Mouse (Mus musculus): ENCODE data around the gene Rtf2.

The Rtf2 gene

GRCm38 (mm10) chr2:172440640-172441005 lies 267 bp downstream of the Rtf2 start:
- DNase-seq (ENCODE audit: low spot score) = no peak

GRCm38 (mm10) chr2:172441176-172441575 lies 820 bp downstream of the Rtf2 start:
- peak; percentile 30 for DNase-seq (ENCODE audit: low spot score)

GRCm38 (mm10) chr2:172445617-172446016 lies 5.3 kb downstream of the Rtf2 start:
- no peak for DNase-seq (ENCODE audit: low spot score)

- no peak for DNase-seq (ENCODE audit: low spot score)
Measured at GRCm38 (mm10) chr2:172447317-172447716, 7.0 kb downstream of the Rtf2 start.

- no peak for DNase-seq (ENCODE audit: low spot score)
Measured at GRCm38 (mm10) chr2:172448329-172448728, 8.0 kb downstream of the Rtf2 start.

GRCm38 (mm10) chr2:172450640-172451039 lies 10.3 kb downstream of the Rtf2 start:
- DNase-seq (ENCODE audit: low spot score) = no peak

- no peak for DNase-seq (ENCODE audit: low spot score)
Measured at GRCm38 (mm10) chr2:172452031-172452430, 11.7 kb downstream of the Rtf2 start.

GRCm38 (mm10) chr2:172452458-172452857 lies 12.1 kb downstream of the Rtf2 start:
- DNase-seq (ENCODE audit: low spot score) = no peak

- DNase-seq (ENCODE audit: low spot score) = no peak
Measured at GRCm38 (mm10) chr2:172458496-172458895, 18.1 kb downstream of the Rtf2 start, which contains the start of gene Gcnt7. Gcnt7 (minus strand) TSS chr2:172458596.

- DNase-seq (ENCODE audit: low spot score) = no peak
Measured at GRCm38 (mm10) chr2:172460647-172461046, 20.3 kb downstream of the Rtf2 start.

- no peak for DNase-seq (ENCODE audit: low spot score)
Measured at GRCm38 (mm10) chr2:172462813-172463212, 22.5 kb downstream of the Rtf2 start.

GRCm38 (mm10) chr2:172466427-172467132 lies 26.2 kb downstream of the Rtf2 start:
- no peak for DNase-seq (ENCODE audit: low spot score)

GRCm38 (mm10) chr2:172467206-172467605 lies 26.9 kb downstream of the Rtf2 start:
- DNase-seq (ENCODE audit: low spot score) = no peak

- no peak for DNase-seq (ENCODE audit: low spot score)
Measured at GRCm38 (mm10) chr2:172468346-172468819, 28.0 kb downstream of the Rtf2 start.

GRCm38 (mm10) chr2:172472318-172472717 lies 32.0 kb downstream of the Rtf2 start, which contains the start of gene Fam209:
Fam209 (plus strand) TSS chr2:172472520.
- no peak for DNase-seq (ENCODE audit: low spot score)

- no peak for DNase-seq (ENCODE audit: low spot score)
Measured at GRCm38 (mm10) chr2:172473591-172473990, 33.2 kb downstream of the Rtf2 start.

GRCm38 (mm10) chr2:172474970-172475369 lies 34.6 kb downstream of the Rtf2 start:
- no peak for DNase-seq (ENCODE audit: low spot score)

- peak; percentile 46 for DNase-seq (ENCODE audit: low spot score)
Measured at GRCm38 (mm10) chr2:172476707-172477260, 36.4 kb downstream of the Rtf2 start.

GRCm38 (mm10) chr2:172477350-172477749 lies 37.0 kb downstream of the Rtf2 start:
- no peak for DNase-seq (ENCODE audit: low spot score)

GRCm38 (mm10) chr2:172477860-172478259 lies 37.5 kb downstream of the Rtf2 start:
- peak; percentile 43 for DNase-seq (ENCODE audit: low spot score)

- DNase-seq (ENCODE audit: low spot score) = no peak
Measured at GRCm38 (mm10) chr2:172480296-172480695, 39.9 kb downstream of the Rtf2 start.

GRCm38 (mm10) chr2:172481654-172482385 lies 41.5 kb downstream of the Rtf2 start:
- DNase-seq (ENCODE audit: low spot score) = peak; percentile 54

All from yolk sac, embryonic 10.5 days (tissue).